Mouse (Mus musculus): Measurements from ENCODE around the gene Cyp2d22.
"Not testable (repeated sequence)": the region's sequence is repeated elsewhere in the genome, so short reads cannot be mapped to it uniquely, and the experiment has no call there.

The Cyp2d22 gene

DNA sequence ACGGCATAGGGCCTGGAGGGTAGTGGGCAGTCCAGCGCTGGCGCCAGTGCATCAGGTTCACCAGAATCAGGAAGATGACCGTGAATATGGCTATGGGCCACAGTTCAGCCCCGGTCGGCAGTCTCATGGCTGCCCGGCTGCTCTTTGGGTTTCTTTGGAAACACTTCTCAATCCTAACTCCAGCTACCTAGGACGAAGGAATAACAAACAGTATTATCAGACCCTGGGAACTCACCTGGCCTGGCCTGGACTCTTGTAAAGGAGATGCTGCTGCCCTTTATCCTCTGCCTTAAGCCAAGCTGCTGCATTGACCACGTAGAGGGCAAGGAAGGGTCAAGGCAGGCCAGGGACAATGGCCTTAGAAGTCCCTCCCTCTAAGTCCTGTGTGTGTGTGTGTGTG, 4.2 kb downstream of the Cyp2d22 start:
- DNase-seq: no peak

DNA sequence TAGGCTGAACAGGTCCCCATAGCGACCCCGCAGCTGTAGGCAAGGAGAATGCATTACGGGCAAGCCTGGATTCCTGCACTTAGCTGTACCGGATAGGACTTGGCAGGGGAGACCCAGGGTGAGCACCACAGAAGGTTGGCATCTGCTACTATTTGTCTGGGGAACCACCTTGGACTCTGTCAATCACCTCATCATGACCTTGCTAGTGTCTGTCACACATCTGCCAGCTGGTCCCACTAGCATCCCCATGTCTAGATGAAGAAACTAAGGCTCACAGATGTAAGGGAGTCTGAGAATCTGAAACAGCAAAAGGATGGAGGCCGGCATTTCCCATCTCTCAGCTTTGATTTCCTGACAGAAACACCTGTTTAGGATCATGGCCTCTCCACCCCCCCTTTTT, 5.6 kb downstream of the Cyp2d22 start:
- no peak for DNase-seq

GRCm38 (mm10) chr15:82372991-82373390, 7.1 kb downstream of the Cyp2d22 start:
- no peak for DNase-seq

DNA sequence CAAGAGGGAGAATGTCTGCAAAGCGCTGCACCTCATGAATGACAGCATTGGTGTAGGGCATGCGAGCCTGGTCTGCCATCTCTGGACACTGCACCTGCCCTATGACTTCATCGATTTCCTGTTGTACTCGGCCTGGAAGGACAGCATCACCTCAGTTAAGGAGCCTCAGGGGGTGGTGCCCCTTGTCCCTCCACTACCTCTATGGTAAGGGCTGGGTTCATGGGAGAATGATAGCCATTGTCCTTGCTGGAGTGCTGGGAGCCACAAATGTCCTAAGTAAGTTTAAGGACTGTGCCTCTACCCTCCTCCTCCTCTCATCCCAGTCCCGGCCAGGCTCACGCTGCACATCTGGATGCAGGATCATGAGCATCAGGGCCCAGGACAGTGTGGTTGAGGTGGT, 7.6 kb downstream of the Cyp2d22 start:
- no peak for DNase-seq

- DNase-seq: no peak
Measured at GRCm38 (mm10) chr15:82368851-82369250, 11.2 kb downstream of the Cyp2d22 start.

DNA sequence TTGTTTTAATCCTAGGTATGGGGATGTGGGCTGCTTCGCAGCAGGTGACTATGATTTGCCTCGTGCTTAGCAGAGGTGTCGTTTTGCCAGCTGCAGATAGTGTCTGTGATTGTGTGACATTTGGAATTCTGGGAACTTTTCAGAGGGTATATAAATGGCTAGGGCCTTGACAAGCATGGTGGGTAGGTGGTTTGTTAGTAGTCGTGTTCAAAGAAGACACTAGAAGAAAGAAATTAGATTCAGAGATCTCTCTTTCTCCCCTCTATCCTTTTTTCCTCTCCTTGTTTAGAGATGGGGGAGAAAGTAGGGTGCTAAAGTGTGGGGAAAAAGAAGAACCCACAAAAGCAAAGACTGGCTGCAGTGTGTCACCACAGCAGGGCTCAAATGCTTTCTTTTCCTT, 11.9 kb downstream of the Cyp2d22 start:
- DNase-seq: no peak

DNA sequence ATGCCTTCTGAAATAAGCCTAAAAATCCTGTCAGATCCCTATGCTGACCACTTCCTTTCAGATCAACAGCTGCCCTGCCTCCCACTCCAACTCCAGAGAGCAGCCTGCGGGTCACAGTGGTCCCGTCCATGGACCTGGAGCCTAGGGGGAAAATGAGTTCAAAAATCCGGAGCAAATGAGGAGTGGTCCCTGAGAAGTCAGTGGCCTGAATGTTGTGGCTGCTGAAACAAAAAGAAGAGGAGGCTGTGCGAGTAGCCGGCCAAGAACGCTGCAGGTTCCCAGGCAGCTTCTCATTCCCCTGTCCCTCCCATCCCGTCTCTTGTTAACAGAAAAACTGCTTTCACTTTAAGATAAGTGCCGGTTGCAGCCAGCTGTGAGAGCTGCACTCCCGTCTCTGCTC, 15.5 kb downstream of the Cyp2d22 start:
- DNase-seq: not testable (repeated sequence)

DNA sequence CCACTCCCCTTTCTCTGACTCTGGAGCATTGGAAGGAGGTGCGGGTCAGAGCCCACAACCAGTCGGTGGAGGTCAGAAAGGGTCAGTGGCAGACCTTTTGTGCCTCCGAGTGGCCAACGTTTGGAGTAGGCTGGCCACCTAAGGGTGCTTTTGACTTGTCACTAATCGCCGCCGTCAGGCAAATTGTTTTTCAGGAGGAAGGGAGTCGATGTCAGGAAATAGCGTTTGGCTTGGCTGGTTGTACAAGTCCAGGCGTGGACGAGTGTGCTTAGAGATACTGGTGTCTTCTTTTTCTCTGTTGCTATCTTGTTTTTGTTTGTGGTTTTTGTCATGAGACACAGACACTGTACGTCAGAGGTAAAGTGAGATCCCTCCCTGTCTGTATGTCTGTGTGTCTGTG, 16.3 kb downstream of the Cyp2d22 start:
- not testable (repeated sequence) for DNase-seq

DNA sequence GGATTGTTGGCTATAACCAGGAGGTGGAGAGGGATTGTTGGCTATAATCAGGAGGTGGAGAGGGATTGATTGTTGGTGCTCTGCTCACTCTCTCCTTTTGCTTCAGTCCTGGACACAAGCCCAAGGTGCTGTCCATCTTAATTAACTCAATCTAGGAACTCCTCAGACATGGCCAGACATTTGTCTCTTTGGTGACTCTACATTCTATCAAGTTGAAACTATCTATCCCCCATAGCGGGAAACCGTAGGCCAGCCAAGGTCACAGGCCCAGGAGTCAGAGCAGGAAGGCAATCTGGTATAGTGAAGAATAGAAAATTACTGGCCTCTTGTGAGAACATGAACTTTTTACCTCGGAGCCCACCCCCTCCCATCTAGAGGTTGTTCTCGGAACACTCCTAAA, 17.8 kb downstream of the Cyp2d22 start:
- no peak for DNase-seq

DNA sequence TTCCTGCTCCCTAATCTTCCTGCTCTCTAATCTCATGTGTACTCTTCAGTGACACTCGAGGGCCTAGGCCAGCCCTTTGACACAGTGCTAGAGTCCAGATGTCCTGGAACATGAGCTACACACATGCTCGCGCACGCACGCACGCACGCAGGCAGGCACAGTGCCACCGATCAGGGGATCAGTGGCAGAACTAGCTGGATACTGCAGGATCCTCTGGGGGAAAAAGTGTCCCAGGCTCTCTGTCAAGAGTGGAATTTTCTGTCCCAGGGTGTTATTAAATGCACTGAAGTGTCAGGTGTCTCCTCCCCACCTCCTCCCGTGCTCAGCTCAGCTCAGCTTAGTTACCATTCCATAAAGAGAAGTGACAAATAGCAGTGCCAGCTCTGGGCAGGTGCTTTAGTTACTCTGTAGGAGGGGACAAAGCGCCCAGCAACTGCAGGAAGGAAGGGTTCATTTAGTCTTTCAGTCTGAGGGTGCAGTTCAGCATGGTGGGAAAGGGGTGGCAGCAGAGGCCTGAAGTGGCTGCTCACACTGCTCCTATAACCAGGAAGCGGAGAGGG, 18.5 kb downstream of the Cyp2d22 start:
- DNase-seq: no peak

- DNase-seq: no peak
Measured at GRCm38 (mm10) chr15:82358431-82359260, 21.4 kb downstream of the Cyp2d22 start.

DNA sequence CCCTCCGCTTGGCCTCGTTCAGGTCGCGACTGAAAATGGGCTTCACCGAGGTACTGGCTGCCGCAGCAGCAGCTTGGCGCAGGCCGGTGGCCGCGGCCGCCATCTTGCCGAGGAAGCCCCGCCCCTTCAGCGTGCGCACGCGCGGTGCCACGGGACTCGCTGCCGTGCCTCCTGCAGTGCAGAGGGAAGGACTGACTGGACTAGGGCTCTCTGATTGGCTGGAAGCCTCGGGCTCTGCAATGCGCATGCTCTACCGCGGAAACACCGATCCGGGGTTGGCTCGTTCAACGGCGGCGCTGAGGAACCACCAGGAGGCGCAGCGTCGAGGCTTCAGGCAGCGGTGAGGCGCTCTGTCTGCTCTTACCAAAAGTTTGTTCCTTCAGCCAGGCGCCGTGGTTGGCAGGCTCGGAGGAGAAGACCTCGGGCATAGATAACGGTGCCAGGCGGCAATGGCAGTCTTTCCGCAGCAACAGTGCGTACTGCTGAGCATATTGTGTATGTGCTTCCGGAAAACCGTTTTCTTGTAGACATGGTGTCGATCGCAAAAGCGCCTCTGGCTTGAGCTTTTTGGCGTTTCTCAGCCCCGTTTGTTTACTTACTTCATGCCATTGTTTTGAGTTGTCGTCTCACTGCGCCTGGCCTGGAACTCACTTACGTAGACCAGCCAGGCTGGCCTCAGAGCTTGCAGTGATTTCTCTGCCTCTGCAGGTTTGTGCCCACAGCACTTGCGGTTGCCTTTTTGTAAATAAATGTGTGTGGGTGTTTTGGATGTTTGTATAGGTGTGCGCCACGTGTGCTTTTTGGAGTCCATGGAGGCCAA, 25.7 kb downstream of the Cyp2d22 start, which contains the start of gene Ndufa6:
Ndufa6 (minus strand) TSS at position 197 of the 820 bp plus-strand sequence.
- DNase-seq: peak; percentile 97

DNA sequence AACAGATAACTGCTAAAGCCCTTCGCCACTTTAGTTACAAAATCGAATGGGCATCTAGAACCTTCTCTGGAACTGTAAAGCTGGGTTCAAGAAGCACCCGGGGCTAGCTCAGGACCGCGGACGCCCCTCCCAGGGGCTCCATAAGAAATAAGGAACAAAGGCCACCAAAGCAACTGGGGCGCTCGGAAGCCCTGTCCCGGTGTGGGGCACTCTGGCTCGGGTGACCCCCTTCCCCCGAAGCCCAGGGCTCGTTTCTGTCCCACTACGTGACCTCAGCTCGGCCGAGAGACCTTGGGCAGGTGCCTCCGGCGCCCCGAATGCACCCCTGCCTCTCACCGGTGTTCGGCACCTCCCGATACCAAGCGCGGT, 26.3 kb downstream of the Cyp2d22 start:
- DNase-seq: no peak

DNA sequence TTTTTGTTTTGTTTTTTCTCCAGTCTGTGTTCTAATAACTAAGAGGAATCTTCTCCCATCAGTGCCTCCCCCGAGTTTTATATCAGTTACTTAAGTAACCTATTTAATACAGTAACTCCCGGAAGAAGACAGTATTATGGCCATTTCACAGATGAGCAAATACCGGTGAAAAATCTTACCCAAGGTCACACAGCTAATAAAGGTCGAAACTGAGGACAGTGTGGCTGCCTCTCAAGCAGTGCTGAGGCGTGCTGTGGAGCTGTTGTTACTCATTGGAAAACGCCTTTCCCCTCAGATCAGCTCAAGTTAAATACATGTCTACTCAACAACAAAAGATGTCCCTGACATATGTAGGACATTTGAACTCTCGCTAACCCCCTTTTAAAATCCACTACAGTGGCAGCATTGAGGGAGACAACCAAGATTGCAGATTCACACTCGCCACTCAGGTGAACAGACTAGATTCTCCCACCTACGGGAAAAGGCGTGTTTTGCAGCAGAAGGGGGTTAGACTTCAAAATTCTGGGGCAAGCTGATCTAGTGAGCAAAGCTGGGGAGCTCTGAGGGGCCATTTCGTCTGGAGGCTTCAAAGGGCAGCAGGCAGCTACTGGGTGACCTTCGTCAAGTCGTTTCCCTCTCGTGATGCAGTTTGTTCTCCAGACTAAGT, 26.8 kb downstream of the Cyp2d22 start:
- DNase-seq: no peak

DNA sequence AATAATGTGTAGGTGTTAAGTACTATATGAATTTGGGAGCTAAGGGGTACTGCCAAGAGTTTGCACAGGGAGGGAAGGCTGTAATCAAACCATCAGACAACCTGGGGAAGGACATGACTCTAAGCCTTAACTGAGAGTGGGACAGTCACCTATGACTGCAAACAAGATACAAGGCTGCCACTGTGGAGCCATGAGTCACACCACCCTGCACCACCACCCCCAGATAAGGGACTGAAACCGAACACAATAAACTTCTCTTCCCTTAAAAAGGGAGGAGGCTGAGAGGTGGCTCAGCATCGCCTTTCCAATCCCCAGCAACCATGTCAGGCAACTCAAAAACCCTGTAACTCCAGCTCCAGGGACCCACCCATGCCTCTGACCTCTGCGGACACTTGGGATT, 28.6 kb downstream of the Cyp2d22 start:
- DNase-seq: no peak

DNA sequence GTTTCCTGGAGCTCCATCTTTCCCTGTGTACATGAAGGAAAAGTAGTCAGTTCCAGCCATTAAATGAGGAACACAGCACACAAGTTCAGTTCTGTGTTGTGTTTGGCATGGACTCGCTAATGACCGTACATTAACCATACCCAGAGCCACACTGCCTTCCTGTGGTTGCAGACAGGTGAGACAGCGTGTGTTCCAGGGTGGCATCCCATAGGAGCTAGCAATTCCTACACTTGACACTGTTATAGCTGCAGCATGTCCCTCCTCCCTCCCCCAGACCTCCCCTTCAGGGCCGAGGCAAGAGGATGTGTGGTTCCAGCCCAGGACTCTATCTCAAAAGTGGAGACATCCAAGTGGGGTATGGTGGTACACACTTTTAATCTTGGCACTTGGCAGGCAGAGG, 29.7 kb downstream of the Cyp2d22 start:
- DNase-seq: no peak

GRCm38 (mm10) chr15:82348999-82349341, 31.1 kb downstream of the Cyp2d22 start:
- DNase-seq: no peak

GRCm38 (mm10) chr15:82348258-82348998, 31.6 kb downstream of the Cyp2d22 start:
- DNase-seq: no peak

DNA sequence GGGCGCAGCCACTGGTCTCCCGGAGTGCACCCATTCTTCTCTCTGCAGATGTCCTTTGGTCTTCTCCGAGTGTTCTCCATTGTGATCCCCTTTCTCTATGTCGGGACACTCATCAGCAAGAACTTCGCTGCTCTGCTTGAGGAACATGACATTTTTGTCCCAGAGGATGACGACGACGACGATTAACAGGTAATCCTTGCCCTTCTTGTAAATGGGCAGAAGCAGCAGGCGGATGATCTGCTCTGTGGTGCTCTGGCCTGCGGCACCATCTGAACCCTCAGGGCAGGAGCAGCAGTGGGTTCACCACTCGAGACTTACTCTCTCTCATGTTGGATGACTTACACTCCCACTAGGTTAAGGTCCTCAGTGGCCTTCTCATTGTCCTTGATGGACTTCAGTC, 32.2 kb downstream of the Cyp2d22 start:
- no peak for DNase-seq

- DNase-seq: no peak
Measured at GRCm38 (mm10) chr15:82347303-82347676, 32.8 kb downstream of the Cyp2d22 start.

- DNase-seq: no peak
Measured at GRCm38 (mm10) chr15:82346580-82347302, 33.3 kb downstream of the Cyp2d22 start.
